Mouse (Mus musculus): ENCODE data around the gene Gm21860. TPM values are rescaled to one million over a fixed set of nuclear protein-coding genes. Genes with fewer than 3 reads are reported as not detected.
"Not testable (repeated sequence)": the region's sequence is repeated elsewhere in the genome, so short reads cannot be mapped to it uniquely, and the experiment has no call there.

Gene Gm21860
- polyA plus RNA-seq, 1 experiment from 2014 or later, result not detected

- not testable (repeated sequence) for H3K9ac ChIP-seq, H3K27ac ChIP-seq
- peaks cover 34% of the 10 kb centered on the region for H3K9me3 ChIP-seq
Measured at GRCm38 (mm10) chrY:90738841-90739530, 15.6 kb downstream of the Gm21860 start.

DNA sequence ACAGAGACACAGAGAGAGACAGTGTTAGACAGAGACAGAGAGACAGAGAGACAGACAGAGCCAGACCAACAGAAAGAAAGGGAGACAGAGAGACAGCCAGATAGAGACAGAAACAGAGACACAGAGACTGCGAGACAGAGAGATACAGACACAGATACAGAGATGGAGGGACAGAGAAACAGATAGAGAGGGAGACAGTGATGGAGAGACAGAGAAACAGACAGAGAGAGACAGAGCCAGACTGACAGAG lies 16.3 kb downstream of the Gm21860 start:
- Histone ChIP-seq H3K27ac (no peak overlapping the region), H3K27me3 (replicated peaks) (no peaks in the 10 kb centered on the region), H3K4me1 (replicated peaks) (no peaks in the 10 kb centered on the region), H3K4me3 (replicated peaks) (no peak overlapping the region), H3K4me2 (replicated peaks) (no peak overlapping the region), H3K36me3 (peaks cover 33% of the 10 kb centered on the region), H3K9ac (no peak overlapping the region), H3K9me3 (peaks cover 34% of the 10 kb centered on the region)
- ATAC-seq, result no peak
- WGBS, result 78% methylated on average over 1 of the region's 1 CpGs

More at GRCm38 (mm10) chrY:90738841-90739530, 15.6 kb downstream of the Gm21860 start:
- WGBS, result 70% methylated on average over 28 of the region's 28 CpGs
- H3K27me3 ChIP-seq (replicated peaks); H3K4me1 ChIP-seq (replicated peaks); H3K4me2 ChIP-seq (replicated peaks); H3K4me3 ChIP-seq (replicated peaks): not testable (repeated sequence)
- peak; percentile 36 for ATAC-seq
- H3K36me3 ChIP-seq, result peaks cover 33% of the 10 kb centered on the region

- ATAC-seq, result no peak
- no peaks in the 10 kb centered on the region for H3K27me3 ChIP-seq (replicated peaks)
- peaks cover 32% of the 10 kb centered on the region for H3K9me3 ChIP-seq
- H3K36me3 ChIP-seq, result peaks cover 32% of the 10 kb centered on the region
- no peak overlapping the region for H3K9ac ChIP-seq
- no peak overlapping the region for H3K4me2 ChIP-seq (replicated peaks)
- H3K4me3 ChIP-seq (replicated peaks), result no peak overlapping the region
- no peak overlapping the region for H3K27ac ChIP-seq
- 56% methylated on average over 4 of the region's 7 CpGs for WGBS
- no peaks in the 10 kb centered on the region for H3K4me1 ChIP-seq (replicated peaks)
Measured at GRCm38 (mm10) chrY:90737606-90738430, 16.8 kb downstream of the Gm21860 start.

GRCm38 (mm10) chrY:90736217-90737000 lies 18.2 kb downstream of the Gm21860 start:
- H3K27ac ChIP-seq; H3K4me1 ChIP-seq (replicated peaks); H3K27me3 ChIP-seq (replicated peaks); ATAC-seq; H3K9ac ChIP-seq; H3K4me3 ChIP-seq (replicated peaks); H3K4me2 ChIP-seq (replicated peaks): not testable (repeated sequence)
- WGBS, result 67% methylated on average over 6 of the region's 9 CpGs
- Histone ChIP-seq H3K36me3 (peaks cover 18% of the 10 kb centered on the region), H3K9me3 (peaks cover 18% of the 10 kb centered on the region)

DNA sequence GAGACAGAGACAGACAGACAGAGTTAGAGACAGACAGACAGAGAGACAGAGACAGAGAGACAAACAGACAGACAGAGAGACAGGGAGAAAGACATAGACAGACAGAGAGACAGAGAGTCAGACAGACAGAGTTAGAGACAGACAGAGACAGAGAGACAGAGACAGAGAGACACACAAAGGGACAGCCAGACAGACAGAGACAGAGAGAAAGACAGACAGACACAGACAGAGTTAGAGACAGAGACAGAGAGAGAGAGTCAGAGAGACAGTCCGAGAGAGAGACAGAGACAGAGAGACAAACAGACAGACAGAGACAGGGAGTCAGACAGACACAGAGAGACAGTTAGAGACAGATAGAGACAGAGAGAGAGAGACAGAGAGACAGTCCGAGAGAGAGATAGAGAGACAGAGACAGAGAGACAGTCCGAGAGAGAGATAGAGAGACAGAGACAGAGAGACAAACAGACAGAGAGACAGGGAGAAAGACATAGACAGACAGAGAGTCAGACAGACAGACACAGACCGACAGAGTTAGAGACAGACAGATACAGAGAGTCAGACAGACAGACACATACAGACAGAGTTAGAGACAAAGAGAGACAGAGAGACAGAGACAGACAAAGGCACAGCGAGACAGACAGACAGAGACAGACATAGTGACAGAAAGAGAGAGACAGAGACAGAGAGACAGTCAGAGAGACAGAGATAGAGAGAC lies 19.3 kb downstream of the Gm21860 start:
- not testable (repeated sequence) for ATAC-seq; H3K4me2 ChIP-seq (replicated peaks); H3K27me3 ChIP-seq (replicated peaks); H3K4me3 ChIP-seq (replicated peaks); H3K9ac ChIP-seq; H3K4me1 ChIP-seq (replicated peaks); H3K27ac ChIP-seq
- Histone ChIP-seq H3K36me3 (peaks cover 14% of the 10 kb centered on the region), H3K9me3 (peaks cover 13% of the 10 kb centered on the region)
- 89% methylated on average over 5 of the region's 5 CpGs for WGBS

- ATAC-seq; H3K4me3 ChIP-seq (replicated peaks); H3K4me1 ChIP-seq (replicated peaks); H3K27me3 ChIP-seq (replicated peaks); H3K9me3 ChIP-seq; H3K36me3 ChIP-seq; H3K27ac ChIP-seq; H3K9ac ChIP-seq; H3K4me2 ChIP-seq (replicated peaks): not testable (repeated sequence)
- WGBS, result 64% methylated on average over 8 of the region's 8 CpGs
Measured at GRCm38 (mm10) chrY:90734334-90734696, 20.3 kb downstream of the Gm21860 start.

DNA sequence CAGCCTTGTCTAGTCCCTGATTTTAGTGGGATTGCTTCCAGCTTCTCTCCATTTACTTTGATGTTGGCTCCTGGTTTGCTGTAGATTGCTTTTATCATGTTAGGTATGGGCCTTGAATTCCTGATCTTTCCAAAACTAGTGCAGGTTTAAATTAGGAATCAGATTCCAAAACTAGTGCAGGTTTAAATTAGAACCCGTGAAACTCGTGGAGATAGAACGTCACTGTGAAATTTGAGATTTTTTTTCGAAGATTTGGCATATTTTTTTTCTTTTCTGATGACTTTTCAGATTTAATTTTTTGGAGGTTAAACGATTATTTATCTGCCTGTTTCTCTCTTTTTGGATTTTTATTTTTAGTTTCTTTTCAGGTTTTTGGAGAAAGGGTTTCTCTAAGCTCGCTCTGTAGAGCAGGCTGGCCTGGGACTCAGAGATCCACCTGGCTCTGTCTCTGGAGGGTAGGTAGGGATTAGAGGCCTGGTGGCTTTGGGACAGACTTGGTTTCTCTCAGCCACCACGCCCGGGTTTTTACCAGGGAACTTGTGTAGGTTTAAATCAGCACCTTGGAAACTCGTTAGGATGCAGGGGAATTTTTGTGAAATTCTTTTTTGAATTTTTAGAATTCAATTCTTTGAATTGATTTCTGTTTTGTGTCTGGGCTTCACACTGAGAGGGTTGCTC lies 20.8 kb downstream of the Gm21860 start:
- not testable (repeated sequence) for H3K9ac ChIP-seq; H3K4me1 ChIP-seq (replicated peaks); H3K9me3 ChIP-seq; ATAC-seq; H3K4me2 ChIP-seq (replicated peaks); H3K27ac ChIP-seq; H3K36me3 ChIP-seq; H3K27me3 ChIP-seq (replicated peaks); H3K4me3 ChIP-seq (replicated peaks)
- WGBS, result 84% methylated on average over 9 of the region's 9 CpGs

DNA sequence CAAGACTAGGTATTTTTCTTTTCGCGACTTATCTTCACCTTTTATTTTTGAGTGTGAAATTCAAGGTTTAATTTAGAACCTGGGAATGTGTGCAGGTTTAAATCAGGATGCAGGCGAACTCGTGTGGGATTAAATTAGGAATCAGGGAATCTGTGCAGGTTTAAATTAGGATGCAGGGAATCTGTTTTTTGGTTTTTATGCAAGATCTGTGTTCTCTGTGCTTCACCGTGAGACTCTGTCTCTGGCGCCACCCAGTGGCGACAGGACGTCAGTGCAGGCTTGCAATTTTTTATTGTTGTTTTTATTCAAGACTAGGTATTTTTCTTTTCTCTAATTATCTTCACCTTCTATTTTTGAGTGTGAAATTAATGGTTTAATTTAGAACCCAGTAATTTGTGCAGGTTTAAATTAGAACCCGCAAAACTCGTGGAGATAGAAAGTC lies 22.5 kb downstream of the Gm21860 start:
- H3K27ac ChIP-seq; H3K4me2 ChIP-seq (replicated peaks); H3K4me3 ChIP-seq (replicated peaks); H3K9me3 ChIP-seq; H3K9ac ChIP-seq; ATAC-seq; H3K27me3 ChIP-seq (replicated peaks); H3K36me3 ChIP-seq; H3K4me1 ChIP-seq (replicated peaks): not testable (repeated sequence)
- 55% methylated on average over 10 of the region's 10 CpGs for WGBS

DNA sequence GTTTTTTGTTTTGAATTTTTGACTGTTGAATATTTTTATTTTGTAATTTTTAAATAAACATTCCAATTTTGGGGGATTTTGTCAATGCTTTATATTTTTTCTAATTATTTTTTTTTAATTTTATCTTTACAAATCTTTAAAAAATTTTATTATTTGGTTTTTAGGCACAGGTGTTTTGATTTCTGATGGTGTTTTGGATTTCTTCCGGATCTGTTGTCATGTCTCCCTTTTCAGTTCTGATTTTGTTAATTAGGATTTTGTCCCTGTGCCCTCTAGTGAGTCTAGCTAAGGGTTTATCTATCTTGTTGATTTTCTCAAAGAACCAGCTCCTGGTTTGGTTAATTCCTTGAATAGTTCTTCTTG lies 23.0 kb downstream of the Gm21860 start:
- not testable (repeated sequence) for H3K27ac ChIP-seq; H3K9ac ChIP-seq; ATAC-seq; H3K36me3 ChIP-seq; H3K9me3 ChIP-seq; H3K4me1 ChIP-seq (replicated peaks); H3K4me2 ChIP-seq (replicated peaks); H3K27me3 ChIP-seq (replicated peaks); H3K4me3 ChIP-seq (replicated peaks)
- WGBS, result 57% methylated on average over 1 of the region's 1 CpGs

DNA sequence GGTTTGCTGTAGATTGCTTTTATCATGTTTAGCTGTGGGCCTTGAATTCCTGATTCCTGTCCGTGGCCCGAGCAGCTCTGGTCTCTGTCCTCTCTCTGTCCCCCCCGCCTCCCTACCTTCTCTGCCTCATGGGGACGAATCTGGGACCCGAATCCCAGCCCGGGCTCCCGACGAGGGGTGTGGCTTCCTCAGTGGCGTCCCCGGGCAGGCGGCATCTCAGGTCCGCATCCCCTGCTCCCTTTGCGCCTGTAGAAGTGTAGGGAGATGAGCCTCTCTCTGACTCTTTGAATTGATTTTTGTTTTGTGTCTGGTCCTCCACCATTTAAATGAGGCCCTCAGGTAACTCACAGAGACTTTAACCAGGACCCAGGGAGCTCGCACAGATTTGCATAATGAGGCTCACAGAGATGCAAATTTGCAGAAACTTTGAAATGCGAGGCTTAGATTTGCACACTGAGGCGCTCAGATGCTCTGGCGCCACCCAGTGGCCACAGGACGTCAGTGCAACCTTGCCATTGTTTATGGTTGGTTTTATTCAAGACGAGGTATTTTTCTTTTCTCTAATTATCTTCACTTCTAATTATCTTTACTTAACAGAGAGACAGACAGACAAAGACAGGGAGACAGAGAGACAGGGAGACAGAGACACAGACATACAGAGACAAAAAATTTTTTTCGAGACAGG lies 23.6 kb downstream of the Gm21860 start:
- not testable (repeated sequence) for H3K9ac ChIP-seq; H3K36me3 ChIP-seq; H3K4me1 ChIP-seq (replicated peaks); H3K9me3 ChIP-seq; H3K27me3 ChIP-seq (replicated peaks); H3K4me2 ChIP-seq (replicated peaks); H3K4me3 ChIP-seq (replicated peaks); H3K27ac ChIP-seq
- 65% methylated on average over 17 of the region's 20 CpGs for WGBS
- ATAC-seq, result peak; percentile 89

DNA sequence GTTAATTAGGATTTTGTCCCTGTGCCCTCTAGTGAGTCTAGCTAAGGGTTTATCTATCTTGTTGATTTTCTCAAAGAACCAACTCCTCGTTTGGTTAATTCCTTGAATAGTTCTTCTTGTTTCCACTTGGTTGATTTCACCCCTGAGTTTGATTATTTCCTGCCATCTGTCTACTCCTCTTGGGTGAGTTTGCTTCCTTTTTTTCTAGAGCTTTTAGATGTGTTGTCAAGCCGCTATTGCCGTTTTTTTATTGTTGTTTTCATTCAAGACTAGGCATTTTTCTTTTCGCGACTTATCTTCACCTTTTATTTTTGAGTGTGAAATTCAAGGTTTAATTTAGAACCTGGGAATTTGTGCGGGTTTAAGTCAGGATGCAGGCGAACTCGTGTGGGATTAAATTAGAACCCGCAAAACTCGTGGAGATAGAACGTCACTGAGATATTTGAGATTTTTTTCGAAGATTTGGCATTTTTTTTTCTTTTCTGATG lies 24.8 kb downstream of the Gm21860 start:
- H3K4me2 ChIP-seq (replicated peaks); ATAC-seq; H3K4me3 ChIP-seq (replicated peaks); H3K4me1 ChIP-seq (replicated peaks); H3K36me3 ChIP-seq; H3K27ac ChIP-seq; H3K9ac ChIP-seq; H3K27me3 ChIP-seq (replicated peaks); H3K9me3 ChIP-seq: not testable (repeated sequence)
- WGBS, result 65% methylated on average over 12 of the region's 12 CpGs

Measured in intestine, embryonic 15.5 days (tissue).